Mouse (Mus musculus) cerebellum, adult 8-10 months (tissue): ENCODE results near the gene Cep162.

Experiments used
- DNase-seq: peaks from one replicate; pipeline ENCODE4 v3.0.0; 2022

Cep162 gene

DNA sequence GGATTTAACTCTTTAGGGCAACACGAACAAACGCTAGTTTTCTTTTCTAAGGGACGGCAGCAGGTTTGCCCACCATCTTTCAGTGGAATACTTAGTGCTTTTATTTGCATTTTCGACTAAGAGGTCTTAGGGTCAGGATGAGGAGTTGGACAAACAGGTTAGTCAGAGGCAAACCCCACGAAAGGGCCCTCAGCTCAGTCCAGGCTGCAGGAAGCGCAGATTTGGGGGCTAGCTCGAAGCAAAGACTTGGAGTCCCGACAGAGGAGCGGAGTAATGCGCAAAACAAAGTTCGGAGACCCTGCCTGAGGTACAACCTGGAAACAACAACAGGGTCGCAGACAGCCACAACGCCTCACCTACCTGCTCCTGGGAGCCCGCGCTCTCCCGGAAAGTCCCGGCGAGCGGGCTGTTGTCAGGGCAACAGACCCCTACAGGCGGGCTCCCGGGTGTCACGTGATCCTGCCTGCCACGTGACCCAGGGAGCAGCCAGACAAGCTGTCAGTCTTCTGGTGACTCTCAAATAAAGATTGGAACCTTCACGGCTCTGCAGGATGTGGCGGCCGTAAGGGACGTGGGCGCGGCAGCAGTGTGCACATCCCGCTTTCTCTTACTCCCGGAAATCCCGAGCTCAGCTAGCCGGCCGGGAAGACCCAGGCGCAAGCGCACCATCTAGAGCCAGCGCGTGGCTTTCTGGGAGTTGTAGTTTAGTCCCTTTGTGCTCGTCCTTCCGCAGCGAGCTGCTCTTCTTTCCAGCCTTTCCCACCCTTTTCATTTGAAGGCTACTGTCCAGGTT, at the start of gene Cep162:
TSS of gene Cep162 (minus strand) at position 634 of the 793 bp plus-strand sequence.
- peak; percentile 89 for DNase-seq

DNA sequence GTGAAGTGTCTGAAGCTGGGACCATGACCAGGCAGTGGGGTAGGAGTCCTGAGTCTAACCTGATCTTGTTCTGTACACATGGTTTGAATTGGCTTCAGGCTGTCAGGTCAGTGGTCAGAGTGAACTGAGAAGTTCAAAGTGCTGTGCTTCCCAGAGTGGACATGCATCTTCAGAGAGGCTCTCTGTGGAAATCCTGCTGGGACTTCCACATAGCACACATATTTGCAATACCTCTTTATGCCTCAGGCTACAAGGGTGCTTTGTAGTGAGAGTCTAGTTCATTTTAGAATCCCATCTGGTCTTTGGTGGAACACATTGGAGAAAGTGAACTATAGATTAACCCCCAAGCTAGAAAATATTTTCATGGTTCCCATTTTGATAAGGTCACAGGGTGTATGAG, 47.9 kb upstream of the Cep162 start:
- DNase-seq = no peak

DNA sequence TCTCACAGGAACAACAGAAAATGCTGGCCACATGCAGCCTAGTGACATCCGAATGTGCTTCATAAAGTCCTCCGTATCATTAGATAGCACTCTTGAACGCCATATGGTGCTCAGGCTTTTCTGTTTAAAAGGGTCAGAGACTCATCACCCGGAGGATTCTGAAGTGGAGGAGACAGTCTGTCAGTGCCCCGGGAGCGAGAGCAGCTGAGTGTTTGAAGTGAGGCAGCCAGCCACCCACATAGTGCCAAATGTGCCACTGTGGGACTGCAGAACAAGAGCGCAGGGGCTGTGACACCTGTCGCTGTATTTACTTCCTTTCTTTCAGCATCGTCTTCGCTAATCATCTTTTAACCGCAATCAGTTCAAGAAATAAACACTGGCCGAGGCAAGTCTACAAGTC, 43.6 kb upstream of the Cep162 start:
- DNase-seq = peak; percentile 14

DNA sequence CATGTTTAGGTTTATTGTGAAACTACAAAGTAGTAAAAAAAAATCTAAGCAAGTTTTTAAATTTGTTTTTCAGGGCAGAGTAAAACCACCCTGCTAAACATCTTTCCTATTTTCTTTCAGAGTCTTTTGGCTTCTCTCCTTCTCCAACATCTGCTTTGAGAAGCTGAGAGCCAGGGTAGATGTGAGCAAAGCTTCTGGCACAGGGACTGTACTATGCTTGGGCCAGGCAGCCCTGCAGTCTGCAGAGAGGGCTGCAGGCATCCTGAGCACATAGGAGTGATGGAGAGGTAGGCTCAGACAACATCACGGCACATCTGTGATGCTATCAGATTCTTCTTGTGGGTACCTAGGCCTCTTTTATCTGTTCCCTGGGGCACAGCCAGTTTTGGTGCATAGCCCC, 42.2 kb upstream of the Cep162 start:
- no peak for DNase-seq

DNA sequence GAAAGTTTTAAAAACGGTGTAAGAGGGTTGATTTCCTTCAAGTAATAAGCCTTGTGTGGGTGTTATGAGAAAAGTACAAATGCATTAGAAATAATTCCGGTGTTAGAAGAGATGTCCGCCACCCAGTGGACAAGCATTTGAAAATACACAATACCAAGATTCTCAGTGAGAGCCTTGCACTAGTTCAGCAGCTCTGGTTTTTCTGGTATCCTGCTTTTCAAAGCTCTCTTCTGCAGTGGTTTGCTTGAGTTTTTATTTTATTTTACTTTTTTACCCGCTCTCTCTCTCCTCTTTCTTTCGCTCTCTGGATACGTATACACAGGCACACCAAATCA, 327 bp upstream of the Cep162 start:
- DNase-seq = no peak

DNA sequence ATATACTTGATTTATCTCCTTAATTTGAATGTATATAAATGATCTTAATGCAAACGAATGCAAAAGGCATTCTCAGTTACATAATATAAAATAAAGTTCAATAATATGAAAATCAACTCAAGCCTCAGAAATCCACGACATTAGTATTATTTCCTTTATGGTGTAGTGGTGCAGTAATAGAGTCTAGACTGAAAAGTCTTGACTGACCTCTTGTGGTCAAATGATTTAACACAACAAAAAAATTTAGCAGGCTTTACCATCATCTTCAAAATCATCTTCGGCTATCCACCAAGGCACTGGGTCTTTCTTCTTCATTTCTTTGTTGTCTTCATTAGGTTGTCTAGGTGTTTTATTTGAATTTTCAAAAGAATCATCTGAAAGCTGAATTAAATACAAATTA, 7.2 kb downstream of the Cep162 start:
- no peak for DNase-seq

DNA sequence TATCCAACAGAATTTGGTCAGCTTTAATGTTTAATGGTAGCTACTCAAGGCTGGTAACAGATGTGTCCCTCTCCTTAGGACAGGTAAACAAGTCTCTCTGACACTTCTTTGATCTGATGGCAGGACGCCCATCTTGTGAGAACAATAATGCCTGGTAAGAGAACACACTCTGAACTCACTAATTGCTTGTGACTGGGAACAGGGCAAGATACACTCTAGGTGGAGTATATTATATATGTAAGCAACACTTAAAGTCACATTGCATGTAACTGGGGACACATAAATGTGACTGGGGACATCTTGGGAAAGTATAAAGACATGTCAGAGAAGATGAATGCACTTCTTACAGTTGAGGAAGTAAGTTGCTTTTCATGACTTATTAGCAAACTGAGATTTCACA, 7.7 kb downstream of the Cep162 start:
- DNase-seq = no peak

DNA sequence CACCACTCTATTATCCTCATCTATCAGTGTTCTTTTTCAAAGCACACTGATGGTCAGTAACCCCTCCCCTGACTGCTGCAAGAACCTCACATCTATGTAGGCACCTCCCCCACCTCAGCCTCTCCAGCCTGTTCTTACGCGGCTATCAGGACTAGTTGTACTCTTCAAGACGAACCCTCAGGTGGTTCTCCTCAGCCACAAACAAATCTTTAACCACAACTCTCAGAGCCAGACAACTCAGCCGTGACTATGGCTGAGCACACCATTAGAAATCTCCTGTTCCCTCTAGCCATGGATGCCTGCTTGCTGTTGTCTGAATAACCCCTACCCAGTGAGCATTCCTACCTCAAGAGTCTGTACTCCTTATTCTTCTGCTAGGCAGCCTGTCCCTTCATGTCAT, 42.1 kb downstream of the Cep162 start:
- no peak for DNase-seq

DNA sequence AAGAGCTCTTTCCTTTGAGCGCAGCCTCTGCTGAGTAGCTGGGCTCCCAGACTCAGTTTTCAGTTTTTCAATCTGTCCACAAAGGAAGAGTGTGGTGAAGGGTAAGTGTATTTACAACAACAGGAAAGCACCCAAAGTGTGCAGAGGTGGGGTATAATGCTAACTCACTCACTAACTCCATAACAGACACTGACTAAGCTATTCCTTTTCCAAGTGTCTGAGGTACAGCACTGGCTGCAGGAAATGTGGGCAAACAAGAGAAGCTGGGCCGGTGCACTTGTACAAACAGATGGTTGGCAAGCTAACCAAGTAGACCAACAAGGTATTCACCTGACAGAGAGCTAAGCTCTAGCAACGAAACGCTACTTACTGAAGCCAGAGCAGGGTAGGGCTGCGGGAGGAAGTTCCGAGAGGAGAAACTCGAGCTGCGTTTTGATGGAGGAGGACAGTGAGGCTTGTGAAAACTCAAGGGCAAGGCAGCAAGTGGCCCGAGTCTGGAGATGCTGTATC, 44.5 kb downstream of the Cep162 start:
- no peak for DNase-seq

DNA sequence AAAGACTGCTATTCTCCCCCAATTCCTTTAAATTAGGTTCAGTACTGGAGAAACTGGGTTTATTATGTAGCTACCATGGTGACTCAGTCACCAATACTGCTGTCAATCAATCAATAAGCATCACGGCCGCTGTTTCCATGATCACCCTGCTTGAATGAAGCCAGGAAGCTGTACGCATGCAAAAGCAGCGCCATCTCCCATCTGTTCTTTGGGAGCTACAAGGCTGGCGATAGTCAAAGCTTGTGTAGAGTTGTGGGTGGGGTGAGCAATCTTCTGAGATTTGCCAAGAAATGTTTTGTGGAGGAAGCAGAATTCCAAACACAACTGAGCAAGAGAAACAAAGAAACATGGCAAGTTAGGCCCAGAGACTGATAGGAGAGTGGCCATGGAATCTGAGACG, 52.9 kb downstream of the Cep162 start:
- no peak for DNase-seq

DNA sequence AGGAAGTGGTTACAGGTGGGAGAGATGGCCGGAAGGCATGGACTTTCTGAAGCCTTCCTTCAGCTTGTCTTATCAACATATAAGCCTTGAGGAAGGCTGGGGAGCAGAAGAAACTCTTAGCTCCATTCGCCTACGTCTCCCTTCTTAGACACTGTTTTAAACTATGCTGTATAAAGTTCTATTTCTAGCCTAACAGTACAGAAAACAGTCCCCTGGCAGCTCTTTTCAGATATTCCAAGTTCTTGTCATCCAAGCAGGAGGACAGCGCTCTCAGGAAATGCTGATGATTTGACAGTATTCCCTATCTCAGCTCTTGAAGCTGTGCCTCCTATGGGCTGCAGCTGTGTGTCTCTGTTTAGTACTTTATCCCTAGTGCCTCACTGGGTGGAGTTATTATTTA, 54.4 kb downstream of the Cep162 start:
- no peak for DNase-seq

DNA sequence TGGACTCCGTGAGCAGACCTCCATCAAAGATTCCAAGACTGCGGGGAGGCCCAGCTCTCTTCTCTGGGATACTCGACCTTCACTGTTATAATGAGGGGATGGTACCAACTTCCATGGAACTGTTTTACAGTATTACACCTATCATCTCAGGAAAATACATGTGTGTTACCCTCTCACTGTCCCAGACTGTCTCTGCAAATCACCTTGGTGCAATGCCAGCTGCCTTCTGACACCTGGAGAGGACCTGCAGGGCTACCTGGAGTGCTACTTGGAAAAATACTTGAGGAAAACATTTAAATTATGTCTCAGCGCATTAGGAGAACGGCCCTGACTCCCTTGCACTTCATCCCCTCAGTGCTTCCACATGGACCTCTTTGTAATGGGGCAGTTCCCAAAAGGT, 54.9 kb downstream of the Cep162 start:
- no peak for DNase-seq

DNA sequence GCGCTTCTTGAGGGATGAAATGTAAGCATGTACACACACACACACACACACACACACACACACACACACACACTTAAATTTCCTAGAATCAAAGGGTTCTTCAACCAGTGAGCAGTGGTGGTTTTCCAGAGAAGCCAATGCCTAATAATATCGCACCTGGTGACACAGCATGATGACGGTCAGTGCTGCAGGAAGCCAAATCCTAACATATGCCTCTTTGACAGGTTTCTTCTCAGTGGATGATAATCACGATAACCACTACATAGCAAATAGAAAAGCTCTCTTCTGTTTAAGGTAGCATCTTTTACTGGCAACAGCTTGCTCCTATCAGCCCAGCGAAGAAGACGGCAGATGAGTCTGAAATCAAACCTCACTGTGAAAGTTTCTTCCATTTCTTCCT, 57.3 kb downstream of the Cep162 start:
- peak; percentile 35 for DNase-seq

DNA sequence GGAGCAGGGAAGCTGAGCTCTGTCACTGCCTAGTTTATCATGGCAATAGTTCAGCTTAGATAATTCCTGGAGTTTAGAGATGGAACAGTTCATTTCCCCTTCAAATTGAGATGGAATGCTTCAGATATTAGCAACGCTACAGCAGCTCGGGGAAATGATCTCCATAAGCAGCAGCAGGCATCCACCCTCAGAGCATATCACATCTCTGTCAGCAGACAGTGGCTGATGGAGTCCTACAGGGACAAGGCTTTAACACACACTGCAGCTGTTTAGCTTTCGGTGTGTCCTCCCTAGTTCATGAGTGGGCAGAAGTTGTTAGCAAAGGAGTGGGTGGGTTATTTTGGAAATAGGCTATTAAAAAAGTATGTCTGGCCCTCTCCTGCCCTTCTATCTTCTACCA, 58.1 kb downstream of the Cep162 start:
- no peak for DNase-seq

DNA sequence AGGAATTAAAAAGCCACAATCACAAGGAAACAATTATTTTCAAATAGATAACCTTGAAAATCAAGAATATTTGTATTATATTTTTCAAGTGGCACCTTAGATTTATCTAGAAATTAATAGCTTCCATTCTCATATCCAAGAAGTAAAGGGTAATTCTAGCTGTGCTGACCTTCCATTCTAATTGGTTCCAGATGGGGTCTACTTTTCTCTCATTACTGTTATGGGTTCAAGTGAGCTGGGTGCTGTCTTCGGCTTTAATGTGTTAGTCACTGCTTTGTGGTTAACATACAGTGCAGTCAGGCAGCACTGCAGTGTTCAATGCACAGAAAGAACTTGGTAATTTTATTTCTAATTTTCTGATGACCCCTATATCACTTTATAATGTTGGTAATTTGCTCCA, 61.6 kb downstream of the Cep162 start:
- no peak for DNase-seq

DNA sequence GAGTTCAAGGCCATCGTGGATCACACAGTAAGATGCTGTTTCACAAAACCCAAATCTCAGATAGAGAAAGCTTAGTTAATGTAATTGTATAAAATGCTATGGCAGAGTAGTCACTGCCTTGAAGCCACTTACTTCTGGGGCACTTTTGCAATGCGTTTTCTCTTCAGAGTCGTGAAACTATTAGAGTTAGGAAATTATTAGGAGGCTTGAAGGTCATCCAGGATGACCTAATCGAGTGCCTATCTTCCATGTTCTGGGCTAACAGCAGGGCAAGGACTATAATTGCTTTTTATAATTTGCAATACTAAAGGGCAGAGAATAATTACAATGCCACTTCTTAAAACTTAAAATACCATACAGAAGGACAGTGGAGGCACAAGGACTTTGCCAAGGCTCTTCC, 68.0 kb downstream of the Cep162 start:
- no peak for DNase-seq

DNA sequence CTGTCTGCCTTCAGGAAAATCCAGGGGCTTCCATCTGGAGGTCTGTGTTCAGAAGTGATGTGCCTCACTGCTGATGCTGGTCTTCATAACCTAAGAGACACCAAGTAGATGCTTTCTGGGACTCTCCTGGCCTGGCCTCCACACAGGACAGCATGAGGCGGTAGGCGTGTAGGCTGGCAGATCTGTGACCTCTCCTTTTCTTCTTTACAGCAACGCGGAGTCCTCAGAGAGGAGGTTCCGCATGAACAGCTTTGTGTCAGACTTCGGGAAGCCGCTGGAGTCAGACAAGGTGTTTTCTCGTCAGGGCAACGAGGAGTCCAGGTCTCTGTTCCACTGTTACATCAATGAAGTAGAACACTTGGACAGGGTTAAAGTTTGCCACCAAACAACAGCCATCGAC, 73.1 kb downstream of the Cep162 start:
- no peak for DNase-seq

DNA sequence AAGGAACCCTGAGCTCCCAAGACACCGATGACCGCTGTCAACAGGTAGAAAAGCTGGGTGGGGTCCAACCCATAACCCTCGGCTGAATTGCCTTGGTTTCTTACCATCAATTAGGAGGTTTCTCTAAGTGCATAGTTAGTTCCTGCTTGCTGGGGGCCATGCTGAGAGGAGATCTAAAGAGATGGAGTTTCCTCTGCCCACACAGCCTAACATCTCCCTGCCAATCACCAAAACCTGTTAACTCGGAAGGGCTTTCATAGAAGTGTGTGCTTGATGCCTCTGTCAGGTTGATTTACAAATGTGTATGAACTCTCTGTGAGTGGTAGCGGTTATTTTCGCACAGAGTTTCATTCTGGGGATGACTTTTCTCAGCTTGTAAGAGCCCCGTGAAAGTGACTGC, 76.8 kb downstream of the Cep162 start:
- DNase-seq = no peak

DNA sequence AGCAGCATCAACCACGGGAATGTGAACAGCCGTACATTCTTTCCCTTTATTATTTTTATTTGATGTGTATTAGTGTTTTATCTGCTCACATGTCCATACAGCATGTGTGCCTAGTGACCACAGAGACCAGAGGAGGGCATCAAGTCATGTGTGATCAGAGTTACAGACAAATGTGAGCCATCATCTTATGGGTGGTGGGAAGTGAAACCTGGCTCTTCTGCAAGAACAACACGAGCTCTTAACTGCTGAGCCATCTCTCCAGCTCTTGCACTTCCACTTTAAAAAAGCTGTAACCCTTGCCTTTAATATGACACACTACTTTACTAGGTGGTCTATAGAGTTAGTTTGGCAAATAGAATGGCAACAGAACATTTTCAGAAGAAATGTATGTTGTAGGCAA, 83.8 kb downstream of the Cep162 start:
- DNase-seq = no peak

DNA sequence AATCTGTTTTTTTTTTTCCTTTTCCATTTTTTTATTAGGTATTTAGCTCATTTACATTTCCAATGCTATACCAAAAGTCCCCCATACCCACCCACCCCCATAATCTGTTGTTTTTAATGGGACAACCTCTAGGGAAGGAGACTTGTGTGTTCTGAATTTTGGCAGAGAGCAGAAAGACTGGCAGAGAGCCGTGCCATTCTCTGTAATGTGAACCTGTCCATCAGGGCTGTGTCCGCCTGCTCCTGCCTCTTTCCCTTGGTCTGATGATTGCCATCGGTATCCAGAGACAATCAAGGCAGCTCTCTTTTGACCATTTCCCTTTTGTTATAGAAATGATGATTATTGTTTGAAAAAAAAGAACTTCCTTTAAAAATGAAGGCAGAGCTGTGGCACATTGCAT, 84.4 kb downstream of the Cep162 start:
- DNase-seq = no peak

DNA sequence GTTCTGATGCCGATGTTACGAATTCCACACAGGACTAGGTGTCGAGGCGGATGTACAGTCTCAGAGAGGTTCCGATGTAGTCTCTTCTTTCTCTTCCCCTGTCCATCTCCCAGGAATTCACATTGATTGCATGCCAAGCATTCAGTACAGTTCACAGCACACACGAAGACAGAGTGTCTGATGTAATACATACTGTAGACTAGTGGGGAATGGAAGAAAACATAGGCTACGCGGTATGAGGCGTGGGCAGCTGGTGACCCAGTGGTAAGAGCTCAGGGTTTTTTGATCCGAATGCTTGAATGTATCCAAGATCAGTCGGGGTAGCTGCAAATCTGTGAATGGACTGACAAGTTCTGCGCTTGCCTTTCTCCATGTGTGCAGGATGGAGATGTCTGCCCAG, 86.2 kb downstream of the Cep162 start:
- DNase-seq = no peak

DNA sequence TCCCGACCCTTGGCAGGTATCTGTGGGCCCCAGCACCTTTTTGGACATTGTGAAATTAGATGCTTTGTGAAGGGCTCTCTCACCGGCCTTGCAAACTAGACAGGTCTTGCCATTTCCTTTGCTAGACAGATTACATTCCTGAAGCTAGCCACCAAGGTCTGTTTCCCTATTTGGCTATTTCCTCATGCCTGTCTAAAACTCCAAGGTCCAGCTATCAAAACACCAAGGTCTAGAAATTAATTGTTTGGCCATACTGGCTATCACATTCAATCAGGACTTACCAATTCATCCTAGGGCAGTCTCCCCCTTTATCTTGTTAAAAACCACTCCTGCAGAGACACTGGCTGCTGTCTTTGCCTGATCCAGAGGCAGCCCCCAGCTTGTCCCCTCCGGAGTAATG, 87.3 kb downstream of the Cep162 start:
- DNase-seq = no peak

DNA sequence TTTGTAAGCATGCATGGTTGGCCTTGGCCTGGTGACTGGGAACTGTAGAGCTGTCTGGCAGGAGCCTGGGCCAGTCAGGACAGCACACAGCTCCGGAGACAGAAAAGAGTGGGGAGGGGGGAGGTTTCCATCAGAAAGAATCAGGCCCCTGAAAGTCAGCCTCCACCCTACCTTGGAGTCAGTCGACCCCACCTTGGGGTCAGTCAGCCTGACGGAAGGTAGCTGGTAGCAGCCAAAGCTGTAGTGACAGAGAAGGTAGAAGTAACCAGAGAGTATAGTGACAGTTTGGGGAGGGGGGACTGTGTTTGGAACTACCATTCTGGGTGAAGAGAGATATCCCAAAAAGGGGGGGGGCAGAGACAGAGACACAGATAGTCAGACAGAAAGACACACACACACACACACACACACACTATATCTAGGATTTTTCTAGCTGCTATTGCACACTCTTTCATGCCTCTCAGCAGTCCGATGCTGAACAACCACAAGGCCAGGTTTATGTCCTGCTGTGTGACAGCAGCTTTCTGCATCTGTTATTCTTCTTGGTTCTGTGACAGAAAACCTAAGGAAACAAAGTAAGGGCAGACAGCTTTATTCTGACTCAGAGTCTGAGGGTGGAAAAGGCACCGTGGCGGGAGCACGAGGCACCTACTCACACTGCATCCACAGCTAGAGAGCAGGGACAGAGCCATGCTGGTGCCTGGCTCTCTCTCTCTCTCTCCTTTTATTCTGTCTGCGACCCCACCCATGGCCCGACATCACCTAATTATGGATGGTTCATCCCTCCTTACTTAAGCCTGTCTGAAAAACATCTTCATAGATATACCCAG, 88.1 kb downstream of the Cep162 start:
- DNase-seq = no peak

DNA sequence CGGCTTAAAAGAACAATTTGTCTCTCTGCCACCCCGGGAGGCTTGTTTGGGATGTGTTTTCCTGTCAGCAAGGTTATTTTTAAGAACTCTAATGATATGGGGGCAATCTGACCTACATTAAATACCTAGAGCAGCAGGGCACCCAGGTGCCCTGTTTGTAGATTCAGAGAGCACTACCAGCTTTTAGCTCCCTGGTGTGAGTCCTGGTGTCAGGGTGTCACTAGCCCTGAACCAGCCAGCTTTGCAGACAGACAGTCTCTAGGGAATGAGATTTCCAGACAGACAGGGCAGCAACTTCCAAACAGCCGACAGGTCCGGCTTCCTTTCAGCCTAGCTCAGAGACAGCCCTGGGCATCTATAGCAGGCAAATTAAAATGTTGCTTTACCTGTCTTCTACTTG, 92.8 kb downstream of the Cep162 start:
- no peak for DNase-seq
